Mouse (Mus musculus): ENCODE data around the gene Fcamr. TPM values are rescaled to one million over a fixed set of nuclear protein-coding genes. Genes with fewer than 3 reads are reported as not detected.

Fcamr gene
- polyA plus RNA-seq, 1 experiment: 0.81 TPM

GRCm38 (mm10) chr1:130850405-130850804, 49.7 kb downstream of the Fcamr start:
- DNase-seq (ENCODE audit: low read depth): no peak

GRCm38 (mm10) chr1:130854819-130855218, 54.1 kb downstream of the Fcamr start:
- DNase-seq (ENCODE audit: low read depth): no peak

DNA sequence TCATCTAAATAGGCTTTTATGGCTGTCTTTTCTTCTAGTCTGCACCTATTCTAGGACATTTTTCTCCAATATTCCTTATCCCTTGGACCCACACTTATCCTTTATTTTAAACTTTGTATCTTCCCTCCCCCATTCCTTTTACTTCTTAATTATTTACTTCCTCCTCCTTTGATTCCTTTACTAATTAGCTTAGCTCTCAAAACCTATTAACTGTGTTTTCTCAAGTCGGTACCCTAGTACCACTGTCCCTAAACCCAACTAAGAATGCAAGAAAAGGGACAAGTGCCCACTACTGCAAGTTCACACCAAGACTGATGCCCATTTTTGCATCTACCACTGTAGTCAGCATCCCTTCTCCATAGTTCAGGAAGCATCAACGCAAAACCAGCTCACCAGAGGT, 55.0 kb downstream of the Fcamr start:
- no peak for DNase-seq (ENCODE audit: low read depth)

DNA sequence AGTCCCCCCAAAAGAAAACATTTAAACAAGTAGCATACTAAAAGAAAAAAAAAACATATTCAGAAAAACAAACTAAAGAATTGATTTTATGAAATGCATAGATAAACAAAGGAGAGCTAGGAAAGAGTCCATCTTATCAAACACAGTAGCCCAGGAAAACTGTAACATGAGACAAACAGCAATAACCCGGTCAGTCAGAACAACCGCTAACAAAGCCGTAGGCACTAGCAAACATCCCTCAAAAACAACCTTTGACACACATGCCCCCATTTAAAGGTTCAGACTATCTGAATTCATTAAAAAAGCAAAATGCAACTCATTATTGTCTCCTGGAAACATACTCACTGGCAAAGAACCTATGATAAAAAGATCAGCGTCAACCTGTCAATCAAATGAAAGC, 56.8 kb downstream of the Fcamr start:
- DNase-seq (ENCODE audit: low read depth): no peak

DNA sequence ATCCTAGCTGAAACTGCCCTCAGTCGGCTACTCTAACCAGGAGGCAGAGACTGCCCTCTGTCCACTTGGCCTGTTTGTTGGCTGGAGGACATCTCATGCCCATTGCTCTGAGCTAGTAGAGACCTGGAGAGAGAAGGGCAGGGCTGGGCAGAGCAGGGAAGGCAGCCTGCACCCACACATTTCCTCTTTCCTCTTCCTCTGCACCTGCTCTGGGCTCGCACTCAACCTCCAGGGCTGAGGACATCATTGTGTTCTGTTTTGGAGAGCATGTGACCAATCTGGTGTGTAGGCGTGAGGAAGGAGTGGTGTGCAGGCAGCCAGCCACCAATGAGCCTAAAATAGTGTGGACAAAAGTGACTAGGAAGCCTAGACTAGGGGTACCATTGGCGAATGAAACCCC, 63.5 kb downstream of the Fcamr start:
- DNase-seq (ENCODE audit: low read depth): no peak

Other genes with a start within 250 kb of the Fcamr start
- 0.19 and 0.29 TPM in 2 replicates for gene Zp3r, start 171.3 kb upstream of the Fcamr start, polyA plus RNA-seq (2012; rRNA removed)
- 337 and 541 TPM in 2 replicates for gene C4bp, start 139.3 kb upstream of the Fcamr start, polyA plus RNA-seq (2012; rRNA removed)
- 0.08 and 0.18 TPM in 2 replicates for gene Gm29427, start 85.1 kb upstream of the Fcamr start, polyA plus RNA-seq (2012; rRNA removed)
- gene Yod1, start 83.6 kb upstream of the Fcamr start, polyA plus RNA-seq (2012; rRNA removed): 1.6 and 1.8 TPM in 2 replicates
- gene Pfkfb2, start 71.6 kb upstream of the Fcamr start, polyA plus RNA-seq (2012; rRNA removed): 16.2 and 20.6 TPM in 2 replicates
- 1.4 and 1.9 TPM in 2 replicates for gene AA986860, start 68.9 kb upstream of the Fcamr start, polyA plus RNA-seq (2012; rRNA removed)
- 0.28 and 0.70 TPM in 2 replicates for gene Pigr, start 25.8 kb downstream of the Fcamr start, polyA plus RNA-seq (2012; rRNA removed)
- 8.5 and 9.5 TPM in 2 replicates for gene Fcmr, start 64.8 kb downstream of the Fcamr start, polyA plus RNA-seq (2012; rRNA removed)
- 0.36 and 0.42 TPM in 2 replicates for gene Il24, start 86.6 kb downstream of the Fcamr start, polyA plus RNA-seq (2012; rRNA removed)
- gene Il20, start 110.5 kb downstream of the Fcamr start, polyA plus RNA-seq (2012; rRNA removed): not detected in 2 replicates
- not detected in 2 replicates for gene Il19, start 139.2 kb downstream of the Fcamr start, polyA plus RNA-seq (2012; rRNA removed)
- gene Il10, start 218.9 kb downstream of the Fcamr start, polyA plus RNA-seq (2012; rRNA removed): not detected in 2 replicates